Mouse (Mus musculus): ENCODE results near the gene Rpl19.

Gene Rpl19

DNA sequence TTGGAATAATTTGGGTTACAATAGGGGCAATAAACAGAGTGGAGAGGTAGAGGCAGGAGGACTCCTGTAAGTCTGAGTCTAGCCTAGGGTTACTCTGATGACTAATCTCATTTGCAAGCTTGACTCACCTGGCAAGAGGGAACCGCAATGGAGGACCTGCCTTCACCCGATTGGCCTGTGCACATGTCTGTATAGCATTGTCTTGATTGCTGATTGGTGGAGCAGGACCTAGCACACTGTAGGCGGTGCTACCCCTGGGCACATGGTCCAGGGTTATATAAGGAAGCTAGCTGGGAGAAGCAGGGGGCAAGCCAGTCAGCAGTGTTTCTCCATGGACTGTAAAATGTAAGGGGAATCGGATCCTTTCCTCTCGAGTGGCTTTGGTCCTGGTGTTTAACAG, 31.5 kb downstream of the Rpl19 start:
- peak; percentile 32 to 39 for DNase-seq

DNA sequence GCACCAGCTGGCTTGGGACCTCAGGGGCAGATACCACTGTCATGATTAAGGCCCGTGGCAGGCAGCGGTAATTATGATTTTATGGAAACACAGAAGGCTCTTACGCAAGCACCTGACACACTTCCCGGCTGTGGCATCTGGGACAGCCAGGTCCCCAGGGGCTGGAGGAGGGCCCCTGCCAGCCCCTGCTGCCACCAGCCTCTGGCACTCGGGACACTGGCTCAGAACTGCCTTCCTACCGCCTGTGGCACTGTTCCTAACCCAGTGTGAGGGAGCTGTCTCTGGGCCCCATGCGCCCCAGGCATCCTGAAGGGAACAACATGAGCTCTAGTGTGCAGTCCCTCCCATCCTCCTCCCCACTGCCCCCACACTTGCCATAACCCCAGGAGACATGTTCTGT, 33.2 kb downstream of the Rpl19 start:
- no peak for DNase-seq

DNA sequence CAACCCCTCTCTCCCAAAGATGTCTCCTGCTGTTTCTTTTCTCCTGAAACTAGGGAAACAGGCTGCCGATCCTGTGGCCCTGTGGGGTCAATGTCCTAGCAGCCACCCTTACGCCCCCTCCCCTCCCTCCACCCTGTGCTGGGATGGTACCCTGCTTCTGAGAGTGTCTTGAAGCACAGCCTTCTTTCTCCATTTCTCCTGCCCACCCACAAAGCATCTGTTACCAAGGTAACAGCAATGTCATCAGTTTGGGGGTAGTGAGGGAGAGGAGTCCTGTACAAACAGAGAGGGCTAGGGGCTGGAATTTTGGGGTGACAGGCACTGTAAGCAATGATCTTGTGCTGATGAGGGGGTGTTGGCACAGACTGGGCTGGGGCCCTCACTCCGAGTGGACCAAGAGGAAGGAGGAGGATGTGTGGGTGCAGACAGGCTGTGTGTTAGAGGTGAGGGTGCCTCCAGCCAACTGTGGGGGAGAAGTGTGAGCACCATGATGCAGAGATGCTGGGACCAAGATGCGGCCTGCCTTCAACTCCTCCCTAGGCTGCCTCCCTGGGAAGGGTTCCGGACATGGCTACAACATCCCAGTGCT, 33.7 kb downstream of the Rpl19 start:
- DNase-seq = no peak

DNA sequence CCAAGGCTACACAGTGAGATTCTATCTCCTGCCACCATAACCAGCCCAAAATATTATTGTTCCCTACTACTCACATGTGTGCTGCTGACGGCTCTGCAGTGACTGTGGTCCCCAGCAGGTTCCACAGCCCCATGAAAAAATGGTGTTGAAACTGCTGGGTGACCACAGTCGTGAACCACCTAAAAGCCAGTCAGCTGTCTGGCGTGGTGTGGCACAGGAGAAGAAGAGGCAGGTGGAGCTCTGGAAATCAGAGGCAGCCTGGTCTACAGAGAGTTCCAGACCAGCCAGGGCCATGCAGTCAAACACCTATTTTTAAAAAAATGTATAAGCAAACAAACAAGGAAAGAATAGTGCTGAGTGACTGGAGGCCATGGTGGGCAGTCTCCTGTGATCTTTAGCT, 34.9 kb downstream of the Rpl19 start:
- DNase-seq = no peak

DNA sequence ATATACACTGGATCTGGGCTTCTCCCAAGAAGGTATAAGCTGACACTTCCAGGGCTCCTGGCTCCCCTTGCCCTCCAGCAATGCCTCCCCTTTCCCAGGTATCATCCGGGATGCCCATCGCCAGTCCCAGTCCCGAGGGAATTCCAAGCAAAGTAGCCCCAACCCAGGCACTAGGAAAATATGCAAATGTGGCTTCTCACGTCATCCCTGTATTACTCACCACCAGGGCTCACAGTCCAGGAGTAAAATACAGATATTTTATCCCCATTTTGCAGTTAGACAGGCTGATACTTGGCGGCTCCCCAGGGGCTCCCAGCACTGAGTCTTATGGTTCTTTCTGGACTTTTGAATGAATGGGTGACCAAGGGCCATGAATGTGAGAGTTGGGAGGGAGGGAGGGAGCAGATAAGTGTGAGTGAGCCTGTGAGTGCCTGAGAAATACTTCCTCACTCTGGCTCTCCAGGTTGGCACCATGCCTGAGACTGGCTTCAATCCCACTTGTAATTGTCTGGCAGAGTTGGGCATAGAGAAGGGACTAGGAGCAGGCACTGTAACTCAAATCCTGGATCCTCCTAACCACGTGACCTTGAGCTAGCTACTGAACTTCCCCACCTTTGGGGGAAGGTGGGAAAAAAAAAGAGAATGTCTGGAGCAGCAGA, 35.5 kb downstream of the Rpl19 start:
- DNase-seq = peak; percentile 54 to 61

DNA sequence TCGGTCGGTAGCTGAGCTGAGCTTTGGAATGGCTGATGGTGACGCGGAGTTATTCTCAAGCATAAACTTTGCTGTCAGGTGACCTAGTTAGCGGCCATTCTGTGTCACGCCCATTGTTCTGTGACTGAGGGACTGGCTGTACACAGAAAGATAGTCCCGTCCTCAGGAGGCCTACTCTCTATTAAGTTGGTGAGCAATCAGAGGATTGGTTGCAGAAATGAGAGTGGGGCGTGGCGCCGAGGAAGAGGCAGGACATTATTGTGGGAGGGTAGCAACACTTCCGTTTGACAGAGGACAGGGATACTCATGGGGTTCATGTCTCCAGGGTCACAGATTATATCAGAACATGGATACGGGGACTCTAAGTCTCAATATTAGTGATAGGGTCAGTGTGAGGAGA, 39.7 kb downstream of the Rpl19 start:
- no peak for DNase-seq

DNA sequence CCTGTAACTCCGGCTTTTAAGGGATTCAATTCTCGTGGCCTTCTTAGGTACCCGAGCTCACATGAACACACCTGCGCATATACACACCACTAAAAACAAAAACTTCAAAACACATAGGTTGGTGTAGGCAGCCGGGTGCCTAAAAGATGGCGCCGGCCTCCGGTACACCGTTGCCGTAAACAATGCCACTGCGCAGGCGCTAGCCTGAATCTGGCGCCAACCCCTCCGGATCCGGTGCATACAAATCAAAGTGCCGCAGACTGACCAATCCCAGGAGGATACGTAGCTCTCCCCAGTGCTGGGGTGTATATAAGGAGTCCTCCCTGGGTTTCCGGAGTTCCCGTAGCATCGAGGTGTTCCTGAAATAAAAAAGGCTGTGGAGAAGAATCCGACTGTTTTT, 40.7 kb downstream of the Rpl19 start:
- no peak for DNase-seq

DNA sequence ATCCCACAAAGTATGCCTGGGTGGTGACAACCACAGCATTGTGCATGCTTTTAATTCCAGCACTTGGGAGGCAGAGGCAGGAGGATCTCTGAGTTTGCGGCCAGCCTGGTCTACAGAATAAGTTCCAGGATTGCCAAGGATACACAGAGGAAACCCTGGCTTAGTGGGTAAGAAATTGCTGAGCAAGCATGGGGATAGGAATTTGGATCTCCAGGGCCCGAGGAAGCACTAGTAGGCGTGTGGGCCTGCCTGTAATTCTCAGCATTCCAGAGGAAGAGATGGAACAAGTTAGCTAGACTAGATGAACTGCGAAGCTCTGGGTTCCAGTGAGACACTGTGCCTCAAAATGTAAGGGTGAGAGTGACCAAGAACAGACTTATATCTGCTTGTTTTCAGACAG, 46.9 kb downstream of the Rpl19 start:
- no peak for DNase-seq

DNA sequence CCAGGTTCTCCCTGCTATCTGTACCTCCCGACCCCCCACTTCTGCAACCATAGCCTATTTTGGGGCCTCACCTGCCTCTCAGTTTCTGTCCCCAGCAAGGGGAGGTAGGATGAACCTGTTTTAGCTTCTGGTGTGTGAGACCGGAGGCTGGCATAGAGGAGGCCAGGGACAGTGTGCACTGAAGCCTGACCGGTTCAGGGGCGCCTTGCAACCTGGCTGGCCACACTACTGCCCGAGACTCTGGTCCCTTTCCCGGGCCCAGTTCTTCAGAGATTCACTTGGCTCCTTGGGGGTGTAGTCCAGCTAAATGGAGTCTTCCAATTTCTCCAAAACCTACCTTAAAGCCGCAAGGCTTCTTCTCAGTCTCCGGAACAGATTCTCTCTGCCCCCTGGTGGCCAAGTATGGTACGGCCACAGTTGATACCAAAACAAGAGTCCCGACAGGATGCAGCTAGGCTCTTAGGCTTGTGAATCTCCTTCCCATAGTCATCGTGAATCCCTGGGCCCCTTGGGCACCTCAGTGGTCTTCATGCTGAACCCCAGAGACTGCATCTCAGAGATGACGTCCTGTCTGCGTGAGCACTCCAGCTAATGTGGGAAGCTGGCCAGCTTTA, 48.8 kb downstream of the Rpl19 start:
- peak; percentile 94 to 98 for DNase-seq

DNA sequence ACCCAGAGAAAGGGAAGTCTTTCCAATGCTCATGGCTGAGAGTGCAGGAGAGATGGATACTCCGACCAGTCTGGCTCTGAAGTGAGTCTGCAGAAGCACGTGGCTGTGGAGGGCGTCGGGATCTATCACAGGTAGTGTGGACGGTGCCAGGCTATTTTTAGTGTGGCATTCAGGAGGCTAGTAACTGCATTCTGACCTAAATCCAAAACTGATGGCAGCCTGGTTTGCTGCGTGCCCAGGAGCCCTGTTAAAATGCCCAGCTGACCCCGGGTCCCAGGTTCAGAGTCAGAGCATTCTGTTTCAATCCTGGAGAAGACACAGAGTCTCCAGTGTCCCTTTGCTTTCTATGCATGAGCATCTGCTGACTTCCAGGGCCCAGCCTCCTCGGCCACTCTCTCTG, 50.6 kb downstream of the Rpl19 start:
- DNase-seq = peak in 1 of 2 experiments; percentile 17
